Mouse (Mus musculus) embryonic facial prominence, embryonic 14.5 days (tissue): Measurements from ENCODE around the gene Rtn1. TPM values are rescaled to one million over a fixed set of nuclear protein-coding genes. Genes with fewer than 3 reads are reported as not detected.
A peak's percentile ranks its signal among the peaks of the same experiment; 100 is the strongest.

Experiments used
- ATAC-seq: fragments of 200-750 bp; cut with Nextera tagmentation; 2 replicates; pipeline ENCODE4 v1.8.0; 2017; ENCODE audit warnings: low read depth, moderate number of reproducible peaks, moderate TSS enrichment
- DNase-seq: peaks from one replicate; pipeline ENCODE4 v3.0.0-alpha.2; 2015; ENCODE audit warnings: low spot score
- H3K27ac ChIP-seq: fragments of 300-500 bp; sonication (generic); replicated peaks from 2 replicates; pipeline ENCODE4 v1.5.1; 2014; ENCODE audit warnings: low read depth, mild to moderate bottlenecking, low read length, moderate library complexity
- H3K27me3 ChIP-seq: fragments of 300-500 bp; sonication (generic); replicated peaks from 2 replicates; pipeline ENCODE4 v1.6.1; 2014; ENCODE audit warnings: low read length; ENCODE audit not compliant: control insufficient read depth, insufficient read depth
- H3K36me3 ChIP-seq: fragments of 300-500 bp; sonication (generic); 2 replicates; pipeline ENCODE4 v1.6.1; 2014; ENCODE audit warnings: low read length, mixed read lengths; ENCODE audit not compliant: control insufficient read depth, insufficient read depth
- H3K4me1 ChIP-seq: fragments of 300-500 bp; sonication (generic); 2 replicates; pipeline ENCODE4 v1.6.1; 2014; ENCODE audit warnings: antibody characterized with exemption, low read length; ENCODE audit not compliant: control insufficient read depth, insufficient read depth
- H3K4me2 ChIP-seq: fragments of 300-500 bp; sonication (generic); 2 replicates; pipeline ENCODE4 v1.6.1; 2014; ENCODE audit warnings: low read depth, mild to moderate bottlenecking, low read length, moderate library complexity, mixed read lengths
- H3K4me3 ChIP-seq: fragments of 300-500 bp; sonication (generic); 2 replicates; pipeline ENCODE4 v1.5.1; 2014; ENCODE audit warnings: low read depth, mild to moderate bottlenecking, low read length
- H3K9ac ChIP-seq: fragments of 300-500 bp; sonication (generic); 2 replicates; pipeline ENCODE4 v1.6.1; 2014; ENCODE audit warnings: low read depth, mild to moderate bottlenecking, low read length, moderate library complexity, mixed read lengths
- H3K9me3 ChIP-seq: fragments of 300-500 bp; sonication (generic); 2 replicates; pipeline ENCODE4 v1.6.1; 2016; ENCODE audit warnings: low read length; ENCODE audit not compliant: control insufficient read depth
- WGBS: fragments of 180-500 bp; shearing (Covaris S2); extraction: QIAGEN DNeasy Blood & Tissue Kit; methylation state at CpG from one replicate; pipeline ENCODE4 v1.1.7; 2014; 5-methylcytosine and 5-hydroxymethylcytosine counted together
- polyA plus RNA-seq: library from polyadenylated mRNA; unstranded; fragments of >200 nt; fragmentation: Nextera tagmentation; extraction: Ambion mirVana; gene quantifications from 2 replicates; pipeline ENCODE4 v1.2.1, GENCODE M21; 2014

Gene Rtn1
- 84.9 and 87.0 TPM in 2 replicates for polyA plus RNA-seq

- ATAC-seq (no peak; the same call in 1 of the 2 replicates), DNase-seq (no peak)
- Histone ChIP-seq H3K27me3 (peaks cover 31% of the 10 kb centered on the region), H3K4me3 (peak within 1 kb of the TSS; percentile 71), H3K27ac (no peak within 1 kb of the TSS), H3K9ac (peak within 1 kb of the TSS; percentile 68), H3K4me1 (peaks cover 8% of the 10 kb centered on the region; the same call in 1 of the 2 replicates), H3K9me3 (no peaks in the 10 kb centered on the region), H3K4me2 (peak within 1 kb of the TSS; percentile 99), H3K36me3 (no peaks in the 10 kb centered on the region)
- WGBS = 28% methylated on average over 6 of the region's 6 CpGs
Measured at GRCm38 (mm10) chr12:72408954-72409353, at the start of gene Rtn1. Gene Rtn1, minus strand, starts transcription at chr12:72409054.

- Histone ChIP-seq H3K4me1 (no peaks in the 10 kb centered on the region), H3K27ac (no peak overlapping the region), H3K9me3 (no peaks in the 10 kb centered on the region), H3K4me2 (no peak overlapping the region), H3K36me3 (no peaks in the 10 kb centered on the region), H3K9ac (no peak overlapping the region), H3K27me3 (no peaks in the 10 kb centered on the region), H3K4me3 (no peak overlapping the region)
- DNase-seq (no peak), ATAC-seq (no peak)
- WGBS = 84% methylated on average over 17 of the region's 17 CpGs
Measured at GRCm38 (mm10) chr12:72453941-72454340, 45.1 kb upstream of the Rtn1 start.

- Histone ChIP-seq H3K9ac (peak within 1 kb of the TSS; percentile 58), H3K4me2 (peak within 1 kb of the TSS; percentile 61), H3K36me3 (no peaks in the 10 kb centered on the region), H3K9me3 (no peaks in the 10 kb centered on the region), H3K27me3 (no peaks in the 10 kb centered on the region), H3K27ac (no peak within 1 kb of the TSS), H3K4me1 (no peaks in the 10 kb centered on the region), H3K4me3 (peak within 1 kb of the TSS; percentile 39)
- peak; percentile 85 for DNase-seq
- whole genome bisulfite sequencing = under 1% methylated on average over 31 of the region's 31 CpGs
- ATAC-seq = peak; percentile 89
Measured at GRCm38 (mm10) chr12:72441839-72442576, 33.2 kb upstream of the Rtn1 start, which contains the start of gene Lrrc9. Gene Lrrc9, plus strand, starts transcription at chr12:72441866.

- 63% methylated on average over 6 of the region's 6 CpGs for WGBS
- H3K4me1 ChIP-seq = no peaks in the 10 kb centered on the region
Measured at GRCm38 (mm10) chr12:72438961-72439480, 30.2 kb upstream of the Rtn1 start.

GRCm38 (mm10) chr12:72437676-72438341 lies 29.0 kb upstream of the Rtn1 start:
- Histone ChIP-seq H3K27ac (no peak overlapping the region), H3K9ac (no peak overlapping the region), H3K36me3 (no peaks in the 10 kb centered on the region), H3K9me3 (no peaks in the 10 kb centered on the region), H3K27me3 (no peaks in the 10 kb centered on the region), H3K4me2 (no peak overlapping the region), H3K4me1 (no peaks in the 10 kb centered on the region), H3K4me3 (no peak overlapping the region)
- no peak for DNase-seq
- ATAC-seq = no peak
- WGBS = 70% methylated on average over 10 of the region's 10 CpGs

More at GRCm38 (mm10) chr12:72438961-72439480, 30.2 kb upstream of the Rtn1 start:
- ATAC-seq (no peak), DNase-seq (no peak)
- no peaks in the 10 kb centered on the region for H3K36me3 ChIP-seq
- H3K27me3 ChIP-seq = no peaks in the 10 kb centered on the region
- H3K27ac ChIP-seq = no peak overlapping the region
- no peak overlapping the region for H3K4me3 ChIP-seq
- H3K4me2 ChIP-seq = no peak overlapping the region
- H3K9me3 ChIP-seq = no peaks in the 10 kb centered on the region
- no peak overlapping the region for H3K9ac ChIP-seq

GRCm38 (mm10) chr12:72433241-72433865 lies 24.5 kb upstream of the Rtn1 start:
- H3K36me3 ChIP-seq = no peaks in the 10 kb centered on the region
- no peaks in the 10 kb centered on the region for H3K27me3 ChIP-seq
- no peaks in the 10 kb centered on the region for H3K4me1 ChIP-seq
- no peaks in the 10 kb centered on the region for H3K9me3 ChIP-seq
- H3K4me3 ChIP-seq = no peak overlapping the region
- no peak overlapping the region for H3K9ac ChIP-seq
- peak; percentile 72 for DNase-seq
- ATAC-seq = no peak
- H3K4me2 ChIP-seq = no peak overlapping the region
- WGBS = 54% methylated on average over 9 of the region's 9 CpGs
- no peak overlapping the region for H3K27ac ChIP-seq

- Histone ChIP-seq H3K36me3 (no peaks in the 10 kb centered on the region), H3K9me3 (no peaks in the 10 kb centered on the region), H3K4me3 (no peak overlapping the region), H3K4me1 (no peaks in the 10 kb centered on the region), H3K9ac (no peak overlapping the region), H3K4me2 (no peak overlapping the region), H3K27ac (no peak overlapping the region), H3K27me3 (no peaks in the 10 kb centered on the region)
- DNase-seq (no peak), ATAC-seq (no peak)
- WGBS = 77% methylated on average over 4 of the region's 4 CpGs
Measured at GRCm38 (mm10) chr12:72432209-72432608, 23.4 kb upstream of the Rtn1 start.

GRCm38 (mm10) chr12:72427722-72428126 lies 18.9 kb upstream of the Rtn1 start:
- 18% methylated on average over 11 of the region's 11 CpGs for WGBS
- Histone ChIP-seq H3K4me2 (no peak overlapping the region), H3K36me3 (no peaks in the 10 kb centered on the region), H3K4me3 (no peak overlapping the region), H3K9me3 (no peaks in the 10 kb centered on the region), H3K27ac (no peak overlapping the region), H3K9ac (no peak overlapping the region), H3K4me1 (no peaks in the 10 kb centered on the region), H3K27me3 (no peaks in the 10 kb centered on the region)
- peak; percentile 57 for ATAC-seq
- DNase-seq = peak; percentile 82
